Mouse (Mus musculus) kidney, adult 18-20 months (tissue): ENCODE results near the gene Cdk14.

ENCODE experiments used
- DNase-seq: peaks from one replicate; pipeline ENCODE4 v3.0.0; 2021

Gene Cdk14

DNA sequence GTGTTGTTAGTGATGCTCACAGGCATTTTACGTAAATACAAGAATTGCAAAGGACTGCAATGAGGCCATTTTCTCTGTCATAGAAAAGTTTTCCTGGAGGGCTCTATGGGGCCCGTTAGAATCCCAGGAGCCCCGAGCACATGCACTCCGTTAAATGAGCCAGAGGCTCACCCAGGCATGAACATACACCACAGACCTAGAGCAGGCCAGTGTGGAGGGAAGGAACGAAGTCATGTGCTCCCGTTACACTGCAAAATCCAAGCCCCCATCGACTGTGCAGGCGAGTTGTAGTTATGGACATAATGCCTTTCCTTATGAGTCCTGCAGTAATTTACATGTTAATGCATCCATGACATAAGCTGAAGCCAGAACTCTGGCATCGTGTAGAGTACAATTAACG lies 244.1 kb downstream of the Cdk14 start:
- DNase-seq, result no peak

DNA sequence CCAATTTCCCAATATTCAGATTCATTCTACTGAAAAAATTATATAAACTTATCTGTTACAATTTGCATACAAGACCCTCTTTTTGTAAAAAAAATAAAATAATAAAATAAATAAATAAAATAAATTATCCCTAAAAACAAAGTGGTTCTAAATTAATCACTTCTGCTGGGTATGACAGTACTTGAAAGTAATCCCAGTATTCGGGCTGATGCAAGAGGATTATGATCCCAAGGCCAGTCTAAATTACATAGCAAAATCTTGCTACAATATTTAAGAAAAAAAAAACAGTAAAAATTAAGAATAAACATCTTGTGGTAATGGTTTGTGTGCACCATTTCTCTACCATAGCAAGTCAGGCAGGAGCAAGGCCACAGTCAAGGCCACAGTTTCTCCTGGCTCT lies 244.5 kb downstream of the Cdk14 start:
- DNase-seq, result no peak

DNA sequence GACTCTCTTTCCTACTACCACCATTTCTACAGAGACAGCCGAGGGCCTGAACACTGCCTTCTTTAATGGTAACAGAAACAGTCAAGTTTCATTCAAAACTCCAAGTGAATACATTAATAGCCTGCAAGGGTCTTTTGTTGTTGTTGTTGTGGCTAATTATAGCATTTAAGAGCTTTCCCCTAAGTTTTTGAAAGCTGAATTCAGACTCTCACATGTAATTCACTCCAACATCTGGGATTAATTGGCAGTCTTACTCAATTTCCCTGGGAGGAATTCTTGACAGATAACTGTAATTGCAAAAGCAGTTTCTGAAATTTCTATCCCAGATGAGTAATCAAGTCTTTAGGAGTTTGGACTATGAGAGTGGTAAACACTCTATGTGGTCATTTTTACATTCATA lies 245.0 kb downstream of the Cdk14 start:
- no peak for DNase-seq

DNA sequence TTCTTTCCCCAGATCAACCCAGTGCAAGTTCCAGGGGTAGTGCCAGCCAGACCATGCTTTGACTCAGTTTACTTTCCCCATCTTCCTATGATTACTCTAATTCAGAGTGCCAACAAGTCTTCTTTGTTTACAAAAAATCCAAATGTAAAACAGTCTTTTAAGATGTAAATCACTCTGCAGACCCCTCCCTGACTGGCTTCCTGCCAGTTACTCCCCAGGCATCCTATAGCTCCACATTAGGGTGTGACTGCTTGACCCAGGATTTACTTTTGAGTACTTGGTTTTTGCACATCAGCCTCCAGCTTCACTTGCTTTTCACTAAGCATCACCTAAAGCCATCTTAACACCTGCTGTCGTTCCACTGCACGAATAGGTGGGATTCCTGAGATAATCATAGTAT lies 254.0 kb downstream of the Cdk14 start:
- DNase-seq, result no peak

DNA sequence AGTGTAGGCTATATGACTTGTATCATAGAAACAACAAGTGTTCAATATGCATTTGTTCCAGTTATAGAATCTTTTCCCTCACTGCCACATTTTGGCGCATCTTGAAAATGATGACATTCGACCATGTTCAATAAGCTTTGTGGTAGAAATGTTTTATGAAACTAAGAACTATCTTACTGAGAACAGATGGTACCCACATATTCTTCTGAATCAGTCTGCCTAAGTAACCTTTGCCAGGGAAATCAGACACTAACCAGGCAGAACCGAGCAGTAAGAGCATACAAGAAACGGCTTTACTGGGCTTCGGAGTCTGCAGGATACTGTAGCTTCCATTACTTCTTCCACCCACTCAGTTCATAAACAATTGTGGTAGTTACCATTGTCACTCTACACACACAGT lies 255.8 kb downstream of the Cdk14 start:
- DNase-seq, result no peak

DNA sequence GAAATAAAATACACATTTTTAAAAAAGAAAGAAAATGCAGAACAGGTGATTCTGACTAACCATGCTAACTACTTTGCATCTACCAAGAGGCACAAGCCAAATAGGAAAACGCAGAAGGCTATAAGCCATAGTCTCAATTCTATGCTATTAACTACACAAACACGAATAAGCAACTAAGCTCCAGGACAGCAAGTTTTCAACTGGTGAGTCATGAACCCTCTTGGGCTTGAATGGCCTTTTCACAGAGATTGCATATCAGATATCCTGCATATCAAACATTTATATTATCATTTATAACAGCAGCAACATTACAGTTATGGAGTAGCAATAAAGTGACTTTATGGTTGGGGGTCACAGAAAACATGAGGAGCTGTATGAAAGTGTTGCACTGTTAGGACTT lies 256.3 kb downstream of the Cdk14 start:
- no peak for DNase-seq

DNA sequence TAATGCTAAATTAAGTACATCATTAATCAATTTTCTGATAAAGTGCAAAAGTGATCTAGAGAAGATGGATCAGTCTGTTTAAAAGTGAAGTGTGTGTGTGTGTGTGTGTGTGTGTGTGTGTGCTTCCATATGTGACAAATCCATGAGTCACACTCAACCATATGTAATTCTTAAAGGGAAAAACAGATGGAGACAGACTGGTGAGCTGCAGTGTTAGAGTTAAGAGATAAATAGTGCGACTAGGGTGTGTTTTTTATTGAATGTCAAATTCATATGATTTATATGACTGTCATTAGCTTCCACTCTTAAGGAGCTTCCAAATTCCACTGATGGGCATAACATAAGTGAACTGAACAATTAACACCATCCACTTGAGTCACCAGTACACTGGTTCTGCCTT lies 260.6 kb downstream of the Cdk14 start:
- no peak for DNase-seq

DNA sequence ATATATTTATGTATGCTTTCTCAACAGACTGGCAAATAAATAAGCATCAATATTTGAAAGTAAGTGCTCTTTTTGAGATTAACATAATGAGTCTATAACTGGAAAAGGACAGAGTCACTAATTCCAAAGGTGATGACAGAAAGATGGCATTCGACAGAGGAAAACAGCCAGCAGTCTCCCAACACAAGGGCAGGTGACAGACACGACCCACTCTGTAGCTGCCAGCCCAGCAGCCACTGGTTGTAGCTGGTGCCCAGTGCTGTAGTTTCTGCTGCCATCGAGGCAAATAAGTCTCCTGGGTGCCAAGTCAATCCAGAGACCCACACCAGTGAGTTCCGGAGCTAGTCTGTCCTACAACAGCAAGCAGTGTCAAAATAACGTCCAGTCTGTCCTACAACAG lies 280.3 kb downstream of the Cdk14 start:
- DNase-seq, result no peak

DNA sequence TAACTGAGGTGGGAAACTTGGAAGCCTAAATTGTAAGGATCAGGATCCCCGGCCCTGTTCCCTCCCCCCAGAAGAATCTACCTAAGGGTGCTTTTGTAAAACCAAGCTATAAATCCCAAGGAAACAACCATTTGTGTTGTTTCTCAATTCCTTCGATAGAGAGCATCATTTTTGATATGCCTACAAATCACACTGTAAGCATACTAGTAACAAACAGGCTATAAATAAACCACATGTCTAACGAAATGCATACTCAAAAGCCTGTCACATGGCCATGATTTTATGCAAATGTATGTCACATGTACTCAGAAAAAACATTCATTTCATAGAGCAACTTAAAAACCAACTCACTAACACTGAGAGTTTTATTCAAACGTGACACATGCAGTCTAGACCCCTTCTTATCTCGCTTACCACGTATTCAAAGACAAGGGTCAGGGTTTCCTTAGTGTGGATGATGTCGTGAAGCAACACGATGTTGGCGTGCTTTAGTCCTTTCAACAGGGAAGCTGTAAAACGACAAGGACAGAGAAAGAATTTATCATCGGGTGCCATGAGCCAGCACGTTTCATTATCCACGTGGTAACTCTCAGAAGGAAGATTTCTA lies 285.1 kb downstream of the Cdk14 start:
- no peak for DNase-seq

DNA sequence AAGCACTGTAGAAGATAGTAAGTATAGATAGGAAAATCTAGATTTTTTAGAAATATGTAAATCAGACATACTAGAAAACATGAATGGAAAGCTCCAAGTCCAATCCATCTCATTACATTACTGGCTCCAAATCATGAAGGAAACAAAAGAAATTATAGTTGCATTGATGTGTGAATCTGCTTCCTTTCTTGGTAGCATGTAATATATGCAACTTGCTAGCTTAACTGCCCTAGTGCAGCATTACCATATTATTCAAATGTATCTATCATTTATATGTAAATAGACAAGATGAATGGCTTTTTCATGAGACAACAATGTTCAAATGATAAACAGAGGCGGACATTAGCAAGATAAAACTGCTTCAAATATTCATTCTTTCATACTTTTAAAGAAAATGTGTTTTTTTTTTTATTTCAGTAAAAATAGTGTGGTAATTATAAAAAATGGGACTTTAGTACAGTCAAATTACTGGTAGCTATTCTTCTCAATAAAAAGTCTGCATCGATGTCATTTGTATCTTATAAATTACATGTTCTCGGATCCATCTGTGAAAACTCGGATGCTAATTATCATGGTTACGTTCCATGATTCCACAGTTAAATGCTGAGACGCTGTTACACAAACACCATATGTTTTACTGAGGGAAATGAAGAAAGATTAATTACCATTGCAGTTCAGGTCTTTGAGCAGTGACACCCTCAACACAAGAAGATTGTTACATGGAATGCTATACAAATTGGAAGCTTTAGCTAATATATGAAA lies 285.8 kb downstream of the Cdk14 start:
- DNase-seq, result no peak

DNA sequence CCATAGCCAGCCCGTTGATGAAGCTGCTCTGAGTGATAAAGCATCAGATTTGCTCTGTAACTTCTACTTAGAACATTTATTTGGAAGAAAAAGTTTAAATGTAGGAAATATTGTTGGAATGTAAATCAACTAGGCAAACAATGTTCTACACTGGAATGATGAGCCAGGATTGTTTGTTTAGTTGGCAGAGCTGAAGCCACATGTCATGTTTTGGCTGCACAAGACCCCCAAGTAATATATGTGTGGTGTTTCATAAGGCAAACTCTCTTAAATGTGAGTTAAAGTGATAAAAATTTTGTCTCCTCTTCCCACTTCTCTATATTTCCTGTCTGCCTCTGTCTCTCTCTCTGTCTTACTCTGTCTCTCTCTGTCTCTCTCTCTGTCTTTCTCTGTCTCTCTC lies 291.3 kb downstream of the Cdk14 start:
- DNase-seq, result no peak

DNA sequence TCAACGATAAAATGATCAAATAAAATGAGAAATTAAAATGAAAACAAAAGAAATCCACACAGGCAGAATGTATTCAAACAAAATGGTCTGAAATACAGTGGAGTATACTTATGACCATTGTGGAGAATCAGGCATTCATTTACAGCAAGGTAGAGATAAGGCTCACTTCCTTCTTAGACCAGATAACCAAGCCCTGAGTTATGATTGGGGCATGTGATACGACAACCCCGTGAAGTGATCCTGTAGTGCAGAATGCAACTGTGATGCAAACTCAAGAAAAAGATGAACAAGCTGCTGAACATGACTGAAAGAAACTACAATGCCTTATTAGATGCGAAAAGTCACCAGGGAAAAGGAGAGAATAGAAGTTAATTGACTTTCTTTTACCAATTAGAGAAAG lies 295.5 kb downstream of the Cdk14 start:
- no peak for DNase-seq

DNA sequence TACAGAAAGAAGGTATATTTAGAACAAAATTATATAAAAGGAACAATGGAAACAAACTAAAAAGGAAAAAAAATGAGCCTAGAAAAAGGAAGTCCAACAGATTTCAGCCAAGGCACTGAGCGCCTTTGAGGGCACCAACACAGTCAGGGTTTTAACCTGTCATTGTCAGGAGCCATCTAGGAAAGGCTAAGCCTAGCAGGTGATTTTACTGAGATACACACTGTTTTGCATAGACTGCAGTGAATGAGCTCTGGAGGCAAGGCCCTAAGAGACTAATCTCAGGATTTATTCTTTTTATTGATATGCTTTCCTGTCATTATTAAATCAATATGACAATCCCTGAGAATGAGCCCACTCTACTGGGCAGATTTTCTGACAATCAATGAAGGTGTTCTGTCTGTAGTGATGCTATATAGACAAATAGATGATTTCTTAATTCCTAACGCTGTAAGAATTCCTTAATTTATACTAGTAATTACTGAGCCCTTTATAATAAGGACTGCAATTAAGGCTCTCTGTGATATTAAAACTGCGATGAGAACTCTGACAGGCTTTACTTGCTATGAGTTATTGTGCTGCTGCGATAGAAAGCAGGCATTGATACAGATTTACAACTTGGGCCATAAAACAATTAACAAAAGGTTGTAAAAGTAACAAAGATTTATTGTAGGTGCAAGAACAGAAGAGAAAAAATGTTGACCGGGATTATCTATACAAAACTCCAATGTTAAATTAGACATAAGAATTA lies 303.2 kb downstream of the Cdk14 start:
- DNase-seq, result no peak

DNA sequence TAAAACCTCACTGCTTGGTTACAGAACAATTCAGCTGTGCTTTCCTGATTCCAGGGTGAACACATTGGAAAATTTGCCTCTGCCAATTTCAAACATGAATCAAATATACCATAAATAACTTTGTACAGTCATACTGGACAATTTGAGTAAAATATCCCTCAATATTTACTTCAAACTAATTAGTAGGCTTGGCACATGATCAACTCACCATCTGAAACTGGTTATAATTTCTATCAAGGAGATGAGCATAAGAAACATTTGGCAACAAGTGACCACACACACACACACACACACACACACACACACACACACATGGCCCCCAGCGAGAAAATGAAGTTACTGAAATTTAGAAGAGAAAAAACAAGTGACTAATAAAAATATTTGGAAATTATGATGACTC lies 304.6 kb downstream of the Cdk14 start:
- DNase-seq, result no peak

DNA sequence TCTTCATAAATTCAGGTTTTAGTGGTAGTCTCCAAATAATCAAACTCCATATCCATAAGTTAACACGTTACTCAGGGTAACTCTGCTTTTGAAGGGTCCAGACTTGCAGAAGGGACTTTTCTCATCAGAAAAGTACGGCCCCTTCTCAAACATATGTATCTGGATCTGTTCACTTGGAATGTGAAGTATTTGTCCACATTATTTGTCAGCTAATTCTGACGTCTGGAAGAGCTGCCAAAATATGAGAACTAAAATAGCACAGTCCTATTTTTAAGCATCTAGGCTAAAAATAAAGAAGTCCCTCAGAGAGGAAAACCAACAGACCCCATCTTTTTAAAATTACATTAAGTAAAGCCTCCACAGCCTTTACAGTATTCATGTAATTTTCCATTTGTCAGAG lies 310.5 kb downstream of the Cdk14 start:
- no peak for DNase-seq

DNA sequence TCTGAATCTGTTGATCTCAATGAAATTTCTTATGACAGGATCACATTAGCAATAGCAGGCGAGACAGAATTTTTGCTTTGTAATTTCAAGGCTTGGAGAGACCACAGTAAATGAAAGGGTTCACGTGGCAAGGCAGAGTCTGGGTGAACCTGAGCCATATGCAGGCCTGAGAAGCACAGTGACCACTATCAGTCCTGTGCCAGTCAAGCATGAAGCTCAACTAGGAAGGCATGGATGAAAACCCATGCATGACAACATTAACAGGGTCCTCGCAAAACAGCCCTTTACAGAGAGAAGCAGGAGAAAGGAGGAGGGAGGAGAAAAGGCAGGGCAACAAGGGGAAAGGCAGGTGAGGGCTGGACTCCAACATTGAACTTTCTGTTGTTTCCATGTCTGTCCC lies 311.1 kb downstream of the Cdk14 start:
- no peak for DNase-seq

DNA sequence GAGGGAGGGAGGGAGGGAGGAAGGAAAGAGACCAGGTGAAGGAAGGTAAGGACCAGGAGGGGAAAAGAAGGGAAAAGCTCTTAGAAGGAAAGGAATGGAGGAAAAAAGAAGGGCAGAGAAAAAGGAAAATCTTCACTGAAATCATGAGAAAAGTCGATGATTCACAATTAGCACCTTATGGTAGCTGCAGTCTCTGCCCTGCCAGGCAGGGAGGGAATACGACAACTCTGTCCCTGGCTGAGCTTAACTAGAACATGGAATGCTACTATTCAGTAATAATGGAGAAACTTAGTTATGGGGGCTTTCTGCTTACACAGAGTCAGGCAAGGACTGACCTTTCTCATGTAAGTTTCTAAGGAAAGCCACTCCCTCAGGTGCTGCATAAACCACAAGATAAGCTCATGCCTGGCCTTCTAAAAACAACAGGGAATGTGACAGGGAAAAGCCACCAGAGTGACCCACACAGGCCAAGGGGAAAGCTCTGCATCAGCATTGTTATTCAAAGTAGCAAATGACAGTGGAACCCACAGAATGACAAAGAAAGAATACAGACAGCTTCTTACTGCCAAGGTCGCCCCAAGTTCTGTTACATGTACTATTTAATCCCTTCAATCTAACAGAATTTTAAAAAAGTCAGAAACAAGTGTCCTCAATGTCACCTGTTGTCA lies 323.7 kb downstream of the Cdk14 start:
- no peak for DNase-seq

DNA sequence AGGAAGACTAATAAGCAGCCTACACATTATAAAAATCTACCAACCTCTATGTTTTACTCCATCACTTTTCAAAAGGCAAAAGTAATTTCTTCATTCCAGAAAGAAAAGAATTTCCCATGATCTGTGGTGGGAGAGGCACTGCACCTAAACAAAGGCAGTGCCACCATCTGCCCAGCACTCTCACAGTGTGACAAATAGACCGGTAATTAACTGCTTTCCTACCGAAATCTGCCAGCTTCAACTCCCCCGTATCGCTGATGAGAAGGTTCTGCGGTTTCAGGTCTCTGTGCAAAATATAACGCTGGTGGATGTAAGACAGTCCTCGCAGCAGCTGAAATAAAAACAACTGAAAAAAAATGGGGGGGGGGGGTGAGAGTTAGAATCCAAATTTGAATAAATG lies 327.4 kb downstream of the Cdk14 start:
- DNase-seq, result no peak

DNA sequence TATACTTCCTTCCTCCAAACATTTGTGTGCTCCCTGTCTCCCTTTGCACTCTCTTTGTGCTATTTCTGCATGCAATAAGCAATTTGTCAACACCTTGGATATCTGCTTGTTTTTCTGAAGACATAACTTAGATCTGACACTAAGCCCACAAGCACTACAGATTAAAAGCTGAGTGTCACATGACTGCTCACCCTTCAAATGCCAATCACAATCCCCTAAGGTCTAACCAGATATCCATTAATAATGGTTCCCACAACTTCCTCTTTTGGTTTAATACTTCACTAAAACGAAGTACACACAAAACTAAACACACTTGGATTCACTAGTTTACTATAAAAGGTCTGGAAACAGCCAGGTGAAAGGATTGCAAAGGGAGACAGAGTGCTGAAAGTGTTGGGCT lies 348.6 kb downstream of the Cdk14 start:
- DNase-seq, result no peak

DNA sequence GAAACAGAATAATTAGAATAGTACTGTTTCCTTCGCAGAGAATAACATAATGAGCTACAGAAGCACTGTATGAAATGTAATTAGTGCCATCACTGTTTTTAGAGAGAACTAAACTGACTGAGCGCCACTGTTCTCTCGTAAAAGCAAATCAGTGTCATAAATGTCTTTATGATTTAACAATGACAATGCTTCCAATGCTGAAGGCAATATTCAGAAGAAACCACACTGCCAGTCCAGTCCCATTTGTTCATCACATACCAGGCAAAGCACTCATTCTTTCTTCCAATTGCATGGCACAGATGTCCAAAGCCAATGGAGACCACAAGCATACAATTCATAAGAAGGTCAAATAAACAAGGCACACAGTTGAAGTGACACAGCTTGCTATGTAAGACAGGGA lies 355.4 kb downstream of the Cdk14 start:
- DNase-seq, result no peak

DNA sequence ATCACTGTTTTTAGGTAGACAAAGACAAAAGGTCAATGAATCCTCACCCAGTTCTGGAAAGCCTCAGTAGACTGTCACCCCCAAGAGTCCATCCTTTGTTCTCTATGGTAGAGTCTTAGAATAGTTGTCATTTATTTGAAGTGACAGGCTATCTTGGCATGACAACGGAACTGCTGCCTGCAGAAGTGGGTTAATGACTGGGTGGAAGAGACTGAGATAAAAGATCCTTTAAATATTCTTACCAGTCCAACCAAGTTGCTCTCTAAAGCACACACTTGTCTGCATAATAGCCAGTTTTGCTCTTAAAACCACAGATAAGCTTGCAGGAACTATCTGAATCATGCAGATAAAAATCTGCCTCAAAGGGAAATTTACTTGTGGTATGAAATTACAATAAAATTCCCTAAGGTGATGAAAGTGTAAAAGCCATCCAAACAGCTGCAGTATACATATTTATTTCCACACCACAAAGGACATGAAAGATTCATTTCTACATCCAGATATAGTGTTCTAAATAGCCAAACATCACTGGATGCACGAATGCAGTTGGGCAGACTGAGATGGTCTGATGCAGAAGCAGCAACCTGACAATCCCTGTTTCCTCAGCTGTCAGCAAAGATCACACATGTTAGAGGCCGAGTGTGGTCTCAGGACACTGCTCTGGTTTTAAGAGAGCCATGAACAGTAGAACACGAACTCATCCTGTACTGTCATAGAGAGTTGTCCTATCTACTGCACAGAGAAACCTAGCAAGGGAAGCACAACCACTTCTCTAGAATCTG lies 363.8 kb downstream of the Cdk14 start:
- no peak for DNase-seq

DNA sequence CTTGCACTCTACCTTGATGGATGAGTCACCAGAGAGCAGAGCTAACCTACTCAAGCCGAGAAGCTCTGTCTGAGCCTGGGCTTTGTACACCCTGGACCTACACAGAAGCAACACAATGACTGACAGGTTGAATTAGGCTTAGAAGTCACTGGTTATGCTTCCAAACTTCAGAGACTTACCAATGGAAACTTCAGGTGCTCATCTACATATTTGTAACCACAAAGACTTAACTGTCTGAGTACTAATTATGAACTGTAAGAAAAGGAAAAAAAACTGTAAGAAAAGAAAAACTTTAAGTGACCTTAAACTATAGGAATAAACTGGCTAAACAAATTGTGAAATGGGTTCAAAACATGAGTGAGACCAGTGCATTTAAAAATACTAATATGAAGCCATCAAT lies 364.6 kb downstream of the Cdk14 start:
- no peak for DNase-seq

DNA sequence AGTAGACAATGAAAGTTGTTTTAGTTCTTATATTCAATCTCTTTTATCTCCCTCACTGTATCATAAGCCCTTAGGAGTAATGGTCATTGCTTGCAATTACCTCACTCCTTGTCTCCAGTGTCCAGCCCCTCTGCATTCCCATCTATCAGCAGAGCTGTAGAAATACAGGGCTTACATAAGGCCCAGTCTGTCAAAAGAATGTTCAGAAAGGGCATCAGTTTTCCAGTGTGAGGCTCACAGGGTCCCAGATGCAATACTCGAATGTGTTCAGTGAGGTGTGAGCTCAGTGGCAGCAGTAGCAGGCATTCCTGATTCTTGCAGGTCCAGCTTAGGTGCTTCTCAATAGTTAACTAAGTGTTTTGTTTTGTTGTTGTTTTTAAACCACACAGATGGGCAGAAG lies 365.8 kb downstream of the Cdk14 start:
- no peak for DNase-seq
